Mouse (Mus musculus) induced T-regulatory cell, adult 2 months (primary cell): Measurements from ENCODE around the gene Farp1.

ENCODE experiments used
- DNase-seq: peaks from one replicate; pipeline ENCODE4 v3.0.0-alpha.2; 2012; ENCODE audit warnings: low read depth

The Farp1 gene

DNA sequence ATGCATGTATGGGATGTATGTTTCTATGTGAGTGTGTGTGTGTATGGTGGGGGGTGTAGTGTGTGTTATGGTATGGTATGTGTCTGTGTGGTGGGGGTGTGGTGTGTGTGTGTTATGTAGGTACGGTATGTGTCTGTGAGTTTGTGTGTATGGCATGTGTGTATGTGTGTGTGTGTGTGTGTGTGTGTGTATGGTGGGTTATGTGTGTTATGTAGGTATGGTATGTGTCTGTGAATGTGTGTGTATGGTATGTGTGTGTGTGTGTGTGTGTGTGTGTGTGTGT, 185.0 kb downstream of the Farp1 start:
- no peak for DNase-seq

GRCm38 (mm10) chr14:121220723-121221122, 185.7 kb downstream of the Farp1 start:
- peak; percentile 45 for DNase-seq

DNA sequence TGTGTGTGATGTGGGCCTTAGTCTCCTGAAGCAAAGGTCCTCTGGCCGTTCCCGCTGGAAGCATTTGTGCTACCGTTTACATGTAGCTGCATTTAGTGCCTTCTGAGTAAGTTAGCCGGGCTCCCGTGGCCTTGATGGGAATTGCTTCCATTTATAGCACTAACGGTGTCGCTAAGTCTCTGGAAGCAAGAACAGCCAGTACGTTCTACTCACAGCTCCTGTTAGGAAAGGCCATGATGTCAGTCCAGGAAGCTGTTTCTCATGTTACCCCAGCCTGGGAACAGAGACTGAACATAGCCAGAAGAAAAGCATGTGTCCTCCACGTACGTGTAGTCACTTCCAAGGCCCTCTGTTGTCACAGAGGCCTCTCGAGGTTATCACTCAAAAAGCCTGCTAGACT, 190.8 kb downstream of the Farp1 start:
- DNase-seq: no peak

- no peak for DNase-seq
Observed at GRCm38 (mm10) chr14:121229036-121229773, 194.2 kb downstream of the Farp1 start.

DNA sequence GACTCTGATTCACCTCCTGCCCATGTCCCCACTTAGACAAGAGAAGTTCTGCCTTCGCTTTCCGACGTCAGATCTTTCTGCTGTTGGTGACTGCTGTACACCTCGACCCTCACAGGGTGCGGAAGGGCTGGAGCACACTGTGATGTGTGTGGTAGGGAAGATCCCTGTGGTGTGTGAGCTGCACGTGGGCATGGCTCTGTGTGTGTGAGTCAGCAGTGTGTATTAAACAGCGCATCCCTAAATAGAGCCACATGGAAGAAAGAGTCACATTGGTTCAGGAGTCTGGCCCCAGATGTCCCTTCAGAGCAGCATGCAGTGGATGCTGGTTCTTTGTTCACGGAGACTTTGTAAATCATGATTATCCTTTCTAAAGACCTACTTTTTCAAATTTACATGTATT, 196.2 kb downstream of the Farp1 start:
- no peak for DNase-seq

GRCm38 (mm10) chr14:121234741-121235307, 199.8 kb downstream of the Farp1 start:
- no peak for DNase-seq

DNA sequence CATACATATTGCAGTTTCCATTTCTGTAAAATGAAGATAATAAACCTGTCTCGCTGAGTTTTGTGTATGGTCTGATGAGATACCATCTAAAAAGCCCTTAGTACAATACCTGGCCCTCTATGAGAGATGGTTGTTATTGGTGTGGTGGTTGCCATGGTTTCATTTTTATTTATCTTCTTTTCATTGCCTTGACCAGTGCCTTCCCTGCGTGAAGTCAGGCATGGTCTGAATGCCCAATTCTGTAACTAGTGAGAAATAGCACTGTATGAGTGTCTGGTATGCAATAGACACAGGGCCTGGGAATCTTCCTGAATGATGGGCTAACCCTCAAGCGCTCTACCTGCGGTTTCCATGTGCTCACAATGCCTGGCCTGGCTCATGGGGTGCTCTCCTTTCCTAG, 201.7 kb downstream of the Farp1 start:
- DNase-seq: no peak

DNA sequence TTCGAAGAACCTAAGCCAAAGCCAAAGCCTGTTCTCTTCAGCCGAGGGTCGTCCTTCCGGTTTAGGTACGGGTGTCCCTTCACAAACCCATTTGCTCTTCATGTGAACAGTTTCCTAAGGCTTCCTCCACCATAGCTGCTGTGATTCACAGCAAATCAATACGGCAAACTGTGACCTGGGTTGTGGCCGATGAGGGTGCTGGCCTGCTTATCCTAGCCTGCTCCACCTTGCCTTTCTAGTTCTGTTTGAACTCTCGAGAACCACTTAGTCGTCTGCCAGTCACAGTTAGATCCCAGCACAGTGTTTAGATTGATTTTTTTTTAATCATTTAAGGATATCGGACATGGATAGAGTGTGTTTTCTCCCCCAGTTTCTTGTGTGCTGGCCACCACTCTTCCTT, 203.7 kb downstream of the Farp1 start:
- DNase-seq: no peak

GRCm38 (mm10) chr14:121239386-121239785, 204.4 kb downstream of the Farp1 start:
- no peak for DNase-seq

GRCm38 (mm10) chr14:121244104-121244503, 209.1 kb downstream of the Farp1 start:
- no peak for DNase-seq

DNA sequence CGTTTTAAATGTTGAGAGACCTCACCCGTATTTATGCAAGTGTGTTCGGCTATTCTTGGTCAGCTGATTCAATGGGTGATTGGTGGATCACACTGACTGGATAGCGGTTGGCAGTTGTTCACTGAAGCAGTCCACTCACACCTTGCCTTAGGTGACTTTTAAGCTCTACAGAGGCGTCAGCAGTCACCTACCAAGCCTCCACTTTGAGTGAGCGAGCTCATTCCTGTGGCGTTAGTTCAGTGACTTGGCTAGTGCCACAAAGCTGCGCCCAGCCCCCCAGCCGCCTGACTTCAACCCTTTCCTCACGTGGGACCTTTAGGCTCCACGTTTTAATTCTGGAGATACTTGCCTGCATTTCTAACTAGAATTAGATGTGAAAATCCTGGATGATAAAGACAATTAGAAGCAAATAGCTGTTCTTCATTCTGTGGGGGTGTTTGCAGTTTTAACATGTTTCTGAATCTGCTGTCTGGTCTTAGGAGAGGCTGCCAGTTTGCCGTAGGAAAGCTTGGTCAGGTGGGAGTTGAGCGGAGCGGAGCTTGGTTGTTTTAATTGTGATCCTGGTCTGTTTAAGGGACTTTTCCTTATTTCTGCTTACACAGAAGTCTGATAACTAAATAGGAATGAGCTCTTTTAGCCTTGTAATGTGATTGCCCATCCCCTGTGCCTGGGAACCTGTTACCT, 211.2 kb downstream of the Farp1 start:
- no peak for DNase-seq

DNA sequence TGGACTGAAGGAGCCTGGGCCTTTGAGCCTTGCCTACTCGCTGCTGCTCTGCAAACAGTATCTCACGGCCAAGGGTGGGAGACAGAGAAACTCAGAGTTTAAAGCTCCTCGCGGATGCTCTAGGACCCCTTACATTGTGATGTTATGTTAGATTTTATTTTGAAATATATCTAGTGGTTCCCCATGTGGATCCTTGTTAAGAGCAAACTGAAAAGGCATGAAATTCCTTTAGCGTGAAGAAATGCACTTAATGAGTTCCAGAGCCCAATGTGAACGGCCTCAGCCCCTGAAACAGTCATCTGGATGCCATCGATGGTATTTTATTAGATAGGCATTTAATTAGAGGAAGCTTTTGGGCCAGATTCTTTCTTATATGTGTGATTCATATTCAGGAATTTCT, 212.3 kb downstream of the Farp1 start:
- no peak for DNase-seq

- DNase-seq: no peak
Observed at GRCm38 (mm10) chr14:121248346-121248745, 213.3 kb downstream of the Farp1 start.

DNA sequence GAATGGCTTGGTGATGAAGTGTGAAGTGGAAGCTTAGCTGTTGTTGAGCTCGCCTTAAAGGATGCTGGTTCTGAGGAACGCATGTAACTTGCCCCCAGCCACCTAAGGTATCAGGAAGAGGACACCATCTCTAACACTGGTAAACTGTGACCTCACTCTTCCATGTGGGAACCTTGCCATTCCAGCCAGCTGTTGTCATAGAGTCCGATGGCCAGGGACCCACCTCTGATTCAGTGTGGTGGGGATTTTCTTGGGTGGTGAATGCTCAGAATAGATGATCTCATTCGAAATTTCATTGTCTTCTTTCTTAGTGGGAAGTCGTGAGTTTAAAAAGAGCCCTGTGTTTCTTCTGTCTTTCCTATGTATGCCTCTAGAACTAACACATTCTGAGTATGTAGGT, 216.1 kb downstream of the Farp1 start:
- no peak for DNase-seq

GRCm38 (mm10) chr14:121251708-121252107, 216.7 kb downstream of the Farp1 start:
- no peak for DNase-seq

DNA sequence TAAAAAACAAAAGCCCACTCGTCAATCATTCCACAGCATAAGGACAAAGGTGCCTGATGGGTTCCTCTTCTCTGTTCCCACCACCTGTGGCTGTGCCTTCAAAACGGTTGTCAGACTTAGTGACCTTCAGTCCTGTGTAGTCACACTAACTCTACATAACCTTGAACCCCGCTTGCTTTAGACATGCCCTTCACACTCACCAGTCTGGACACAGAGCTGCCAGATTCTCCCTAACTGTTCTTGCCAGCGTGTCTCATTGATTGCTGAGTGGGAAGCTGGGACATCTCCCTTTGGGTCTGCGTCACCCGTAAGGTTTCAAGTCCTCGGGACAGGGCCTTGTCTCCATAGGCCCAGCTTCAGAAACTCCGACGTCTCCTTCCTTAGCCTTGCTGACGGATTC, 217.5 kb downstream of the Farp1 start:
- no peak for DNase-seq

DNA sequence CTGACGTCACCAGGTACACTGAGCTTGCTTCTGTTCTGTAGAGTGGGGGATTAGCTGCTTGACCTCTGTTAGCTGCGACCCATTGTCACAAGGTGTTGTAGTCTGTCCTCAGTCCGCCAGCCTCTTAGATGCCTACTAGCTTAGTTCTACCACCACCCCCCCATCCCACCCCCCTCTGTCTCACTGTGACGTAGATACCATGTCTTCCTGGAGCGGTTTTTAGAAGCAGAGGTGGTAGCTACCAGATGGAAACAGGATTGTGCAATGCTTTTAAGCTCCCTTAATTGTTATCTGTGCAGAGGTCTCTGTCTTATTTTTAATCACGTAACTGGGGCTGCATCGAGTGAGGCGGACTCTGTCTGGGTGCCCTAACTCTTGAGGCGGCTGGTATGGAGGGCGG, 219.9 kb downstream of the Farp1 start:
- DNase-seq: no peak

DNA sequence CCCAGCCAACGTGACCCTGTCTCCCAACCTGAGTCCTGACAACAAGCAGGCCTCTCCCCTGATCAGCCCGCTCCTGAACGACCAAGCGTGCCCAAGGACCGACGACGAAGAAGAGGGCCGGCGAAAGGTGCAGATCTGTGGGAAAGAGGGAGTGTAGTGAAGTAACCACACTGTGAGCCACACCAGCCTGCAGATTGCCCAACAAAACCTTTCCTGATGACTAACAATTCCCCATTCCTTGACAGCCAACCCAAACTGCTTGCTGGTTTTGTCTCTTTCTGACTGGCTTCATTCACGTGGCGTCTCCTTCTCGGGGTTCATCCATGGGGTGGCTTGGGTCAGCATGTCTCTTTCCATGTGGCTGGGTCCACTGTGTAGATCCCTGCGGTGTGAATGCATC, 220.5 kb downstream of the Farp1 start:
- no peak for DNase-seq

GRCm38 (mm10) chr14:121256896-121257295, 221.9 kb downstream of the Farp1 start:
- no peak for DNase-seq

DNA sequence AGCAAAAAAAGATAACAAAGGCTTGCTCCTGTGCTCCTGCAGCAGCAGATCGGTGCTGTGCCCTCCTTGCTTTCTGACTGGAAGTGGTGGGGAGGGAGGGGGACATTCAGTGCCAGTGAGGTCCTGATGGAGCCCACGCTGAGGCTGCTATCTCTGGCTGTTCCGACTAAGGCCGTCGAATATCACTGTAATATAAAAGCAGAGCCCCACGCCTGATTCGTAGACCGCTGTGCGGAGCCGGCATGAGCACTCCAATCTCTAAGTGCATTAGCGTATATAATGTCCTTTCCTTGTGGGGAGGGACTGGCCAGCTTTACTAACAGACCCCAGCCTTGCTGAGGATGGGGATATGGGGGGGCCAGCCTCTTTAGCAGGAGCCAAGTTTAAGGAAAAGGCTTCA, 224.3 kb downstream of the Farp1 start:
- DNase-seq: no peak

DNA sequence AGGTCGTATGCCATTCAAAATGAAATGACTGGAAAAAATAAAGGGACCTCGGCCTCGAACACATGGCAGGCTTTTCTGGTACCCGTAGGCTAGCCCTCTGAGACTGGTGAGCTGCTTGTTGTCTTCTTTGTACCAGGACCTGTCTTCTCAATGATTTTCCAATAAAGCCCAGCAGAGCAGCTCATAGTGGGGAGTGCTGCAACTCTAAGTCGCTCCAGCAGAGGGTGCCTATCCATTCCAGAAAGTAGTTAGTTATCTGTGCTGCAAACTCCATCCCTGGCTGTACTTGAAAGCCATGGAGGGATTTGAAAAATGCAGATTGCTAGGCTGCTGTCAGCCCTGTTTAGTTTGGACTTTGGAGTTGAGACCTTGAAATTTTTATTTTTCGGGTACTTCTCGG, 224.8 kb downstream of the Farp1 start:
- peak; percentile 70 for DNase-seq

GRCm38 (mm10) chr14:121261229-121261879, 226.4 kb downstream of the Farp1 start:
- DNase-seq: peak; percentile 63

DNA sequence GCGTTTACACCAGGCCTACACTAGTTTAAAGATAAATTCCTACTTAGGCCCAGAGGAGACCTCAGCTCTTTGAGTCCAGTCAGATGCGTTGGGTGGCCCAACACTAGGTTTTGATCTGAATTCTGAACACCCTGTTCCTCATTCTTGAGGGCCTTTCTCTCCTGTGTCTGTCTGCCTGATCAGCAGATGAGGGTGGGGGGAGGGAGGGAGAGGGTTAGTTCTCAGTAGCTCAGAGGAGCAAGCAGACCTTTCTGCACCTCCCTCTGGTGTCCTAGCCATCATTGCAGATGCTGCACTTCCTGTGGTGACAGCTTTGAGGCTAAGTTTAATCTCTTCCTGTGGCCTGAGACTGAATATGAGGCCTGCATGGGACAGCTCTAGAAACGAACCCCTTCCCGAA, 227.6 kb downstream of the Farp1 start:
- DNase-seq: peak; percentile 46
